Mouse (Mus musculus) frontal cortex, postnatal 36 days (tissue): ENCODE data around the gene Mbd3l2.
"Not testable (repeated sequence)": the region's sequence is repeated elsewhere in the genome, so short reads cannot be mapped to it uniquely, and the experiment has no call there.

Experiments
- DNase-seq, 2 experiments: peaks; one replicate each; pipeline ENCODE4 v3.0.0; 2022; ENCODE audit warnings: low spot score in 2 of 2

Mbd3l2 gene

GRCm38 (mm10) chr9:18430354-18430753 lies at the start of gene Mbd3l2:
TSS of gene Mbd3l2 (plus strand) at chr9:18430654.
- no peak for DNase-seq

GRCm38 (mm10) chr9:18385782-18386181 lies 44.7 kb upstream of the Mbd3l2 start:
- DNase-seq, result no peak

- DNase-seq, result no peak
These were observed 30.8 kb upstream of the Mbd3l2 start for GRCm38 (mm10) chr9:18399629-18400028.

GRCm38 (mm10) chr9:18402895-18403294 lies 27.6 kb upstream of the Mbd3l2 start, which contains the start of gene Naalad2:
TSS of gene Naalad2 (minus strand) at chr9:18402995.
- DNase-seq, result not testable (repeated sequence)

- no peak for DNase-seq
These were observed 26.3 kb upstream of the Mbd3l2 start, which contains the start of gene Ubtfl1 for GRCm38 (mm10) chr9:18404118-18404517. TSS of gene Ubtfl1 (plus strand) at chr9:18404418.

- not testable (repeated sequence) for DNase-seq
These were observed 18.1 kb upstream of the Mbd3l2 start for GRCm38 (mm10) chr9:18412371-18412770.

- DNase-seq, result no peak
These were observed 1.2 kb downstream of the Mbd3l2 start for GRCm38 (mm10) chr9:18431687-18432086.

GRCm38 (mm10) chr9:18456520-18456919 lies 26.1 kb downstream of the Mbd3l2 start:
- no peak for DNase-seq

GRCm38 (mm10) chr9:18467350-18467749 lies 36.9 kb downstream of the Mbd3l2 start:
- DNase-seq, result no peak

GRCm38 (mm10) chr9:18468005-18468404 lies 37.6 kb downstream of the Mbd3l2 start:
- DNase-seq, result no peak

- peak; percentile 61 to 63 for DNase-seq
These were observed 43.1 kb downstream of the Mbd3l2 start for GRCm38 (mm10) chr9:18473324-18474128.

- DNase-seq, result no peak
These were observed 47.7 kb downstream of the Mbd3l2 start, which contains the start of the genes Zfp558 and Mbd3l1 for GRCm38 (mm10) chr9:18478168-18478567. TSS of gene Zfp558 (minus strand) at chr9:18478268. TSS of gene Mbd3l1 (plus strand) at chr9:18478359.
